Mouse (Mus musculus): ENCODE results near the gene Hmcn1. TPM values are rescaled to one million over a fixed set of nuclear protein-coding genes. Genes with fewer than 3 reads are reported as not detected.

Hmcn1 gene
- polyA plus RNA-seq, 1 experiment, result 0.13 TPM

- no peaks in the 10 kb centered on the region for H3K36me3 ChIP-seq (ENCODE audit: control insufficient read depth, insufficient read depth)
- no peak for TF ChIP-seq FOSL1 (IDR thresholded peaks at IDR 0.05; ENCODE audit: insufficient read depth, low read length, poor library complexity, severe bottlenecking)
- TF ChIP-seq CTCF (IDR thresholded peaks at IDR 0.05; ENCODE audit: control insufficient read depth, insufficient read depth, insufficient read length), result no peak
- TF ChIP-seq MAX (IDR thresholded peaks at IDR 0.05), result no peak
- TF ChIP-seq MYOG (IDR thresholded peaks at IDR 0.05; ENCODE audit: control insufficient read depth, extremely low read depth, insufficient read length), result no peak
- TF ChIP-seq MYOD1 (IDR thresholded peaks at IDR 0.05; ENCODE audit: control insufficient read depth, insufficient read length, low read depth), result no peak
- no peak for TF ChIP-seq CEBPB (IDR thresholded peaks at IDR 0.05; ENCODE audit: low read depth)
- no peak for TF ChIP-seq USF1 (IDR thresholded peaks at IDR 0.05; ENCODE audit: low read depth)
- H3K79me3 ChIP-seq (ENCODE audit: low read depth), result no peaks in the 10 kb centered on the region
Measured at GRCm38 (mm10) chr1:150936821-150937220, 56.4 kb downstream of the Hmcn1 start.

GRCm38 (mm10) chr1:150933616-150934015, 59.6 kb downstream of the Hmcn1 start:
- Histone ChIP-seq H3ac (ENCODE audit: control insufficient read depth, insufficient read length, low read depth) (no peak overlapping the region), H3K79me2 (ENCODE audit: control insufficient read depth, insufficient read depth) (no peaks in the 10 kb centered on the region), H3K27me3 (ENCODE audit: control insufficient read depth, insufficient read depth, insufficient read length) (no peaks in the 10 kb centered on the region), H3K4me3 (ENCODE audit: insufficient read depth, poor library complexity, severe bottlenecking) (no peak overlapping the region), H3K36me3 (ENCODE audit: control insufficient read depth, insufficient read depth) (no peaks in the 10 kb centered on the region), H3K79me3 (ENCODE audit: low read depth) (no peaks in the 10 kb centered on the region)
- TF ChIP-seq USF1 (IDR thresholded peaks at IDR 0.05; ENCODE audit: low read depth) (no peak), FOSL1 (IDR thresholded peaks at IDR 0.05; ENCODE audit: insufficient read depth, low read length, poor library complexity, severe bottlenecking) (no peak), MYOG (IDR thresholded peaks at IDR 0.05; ENCODE audit: control insufficient read depth, extremely low read depth, insufficient read length) (no peak), CEBPB (IDR thresholded peaks at IDR 0.05; ENCODE audit: low read depth) (no peak), MYOD1 (IDR thresholded peaks at IDR 0.05; ENCODE audit: control insufficient read depth, insufficient read length, low read depth) (no peak), CTCF (IDR thresholded peaks at IDR 0.05; ENCODE audit: control insufficient read depth, insufficient read depth, insufficient read length) (no peak), MAX (IDR thresholded peaks at IDR 0.05) (no peak)

More at GRCm38 (mm10) chr1:150936821-150937220, 56.4 kb downstream of the Hmcn1 start:
- no peak overlapping the region for H3K4me3 ChIP-seq (ENCODE audit: insufficient read depth, poor library complexity, severe bottlenecking)
- no peaks in the 10 kb centered on the region for H3K79me2 ChIP-seq (ENCODE audit: control insufficient read depth, insufficient read depth)
- H3ac ChIP-seq (ENCODE audit: control insufficient read depth, insufficient read length, low read depth), result no peak overlapping the region
- no peaks in the 10 kb centered on the region for H3K27me3 ChIP-seq (ENCODE audit: control insufficient read depth, insufficient read depth, insufficient read length)

- H3K27me3 ChIP-seq (ENCODE audit: control insufficient read depth, insufficient read depth, insufficient read length), result no peaks in the 10 kb centered on the region
- no peaks in the 10 kb centered on the region for H3K79me2 ChIP-seq (ENCODE audit: control insufficient read depth, insufficient read depth)
- H3K36me3 ChIP-seq (ENCODE audit: control insufficient read depth, insufficient read depth), result no peaks in the 10 kb centered on the region
- H3K4me3 ChIP-seq (ENCODE audit: insufficient read depth, poor library complexity, severe bottlenecking), result no peak overlapping the region
- no peaks in the 10 kb centered on the region for H3K79me3 ChIP-seq (ENCODE audit: low read depth)
- H3ac ChIP-seq (ENCODE audit: control insufficient read depth, insufficient read length, low read depth), result no peak overlapping the region
- TF ChIP-seq MYOD1 (IDR thresholded peaks at IDR 0.05; ENCODE audit: control insufficient read depth, insufficient read length, low read depth), result no peak
- no peak for TF ChIP-seq MAX (IDR thresholded peaks at IDR 0.05)
- TF ChIP-seq FOSL1 (IDR thresholded peaks at IDR 0.05; ENCODE audit: insufficient read depth, low read length, poor library complexity, severe bottlenecking), result no peak
- TF ChIP-seq CTCF (IDR thresholded peaks at IDR 0.05; ENCODE audit: control insufficient read depth, insufficient read depth, insufficient read length), result no peak
- no peak for TF ChIP-seq CEBPB (IDR thresholded peaks at IDR 0.05; ENCODE audit: low read depth)
- TF ChIP-seq MYOG (IDR thresholded peaks at IDR 0.05; ENCODE audit: control insufficient read depth, extremely low read depth, insufficient read length), result no peak
- no peak for TF ChIP-seq USF1 (IDR thresholded peaks at IDR 0.05; ENCODE audit: low read depth)
Measured at GRCm38 (mm10) chr1:150920860-150921259, 72.4 kb downstream of the Hmcn1 start.

- no peak overlapping the region for H3ac ChIP-seq (ENCODE audit: control insufficient read depth, insufficient read length, low read depth)
- no peaks in the 10 kb centered on the region for H3K79me3 ChIP-seq (ENCODE audit: low read depth)
- H3K4me3 ChIP-seq (ENCODE audit: insufficient read depth, poor library complexity, severe bottlenecking), result no peak overlapping the region
- H3K27me3 ChIP-seq (ENCODE audit: control insufficient read depth, insufficient read depth, insufficient read length), result no peaks in the 10 kb centered on the region
- TF ChIP-seq CTCF (IDR thresholded peaks at IDR 0.05; ENCODE audit: control insufficient read depth, insufficient read depth, insufficient read length), result no peak
- TF ChIP-seq CEBPB (IDR thresholded peaks at IDR 0.05; ENCODE audit: low read depth), result no peak
- TF ChIP-seq MYOD1 (IDR thresholded peaks at IDR 0.05; ENCODE audit: control insufficient read depth, insufficient read length, low read depth), result no peak
- TF ChIP-seq USF1 (IDR thresholded peaks at IDR 0.05; ENCODE audit: low read depth), result no peak
- TF ChIP-seq FOSL1 (IDR thresholded peaks at IDR 0.05; ENCODE audit: insufficient read depth, low read length, poor library complexity, severe bottlenecking), result no peak
- TF ChIP-seq MYOG (IDR thresholded peaks at IDR 0.05; ENCODE audit: control insufficient read depth, extremely low read depth, insufficient read length), result no peak
- no peak for TF ChIP-seq MAX (IDR thresholded peaks at IDR 0.05)
- H3K36me3 ChIP-seq (ENCODE audit: control insufficient read depth, insufficient read depth), result no peaks in the 10 kb centered on the region
- H3K79me2 ChIP-seq (ENCODE audit: control insufficient read depth, insufficient read depth), result no peaks in the 10 kb centered on the region
Measured at GRCm38 (mm10) chr1:150920276-150920675, 73.0 kb downstream of the Hmcn1 start.

DNA sequence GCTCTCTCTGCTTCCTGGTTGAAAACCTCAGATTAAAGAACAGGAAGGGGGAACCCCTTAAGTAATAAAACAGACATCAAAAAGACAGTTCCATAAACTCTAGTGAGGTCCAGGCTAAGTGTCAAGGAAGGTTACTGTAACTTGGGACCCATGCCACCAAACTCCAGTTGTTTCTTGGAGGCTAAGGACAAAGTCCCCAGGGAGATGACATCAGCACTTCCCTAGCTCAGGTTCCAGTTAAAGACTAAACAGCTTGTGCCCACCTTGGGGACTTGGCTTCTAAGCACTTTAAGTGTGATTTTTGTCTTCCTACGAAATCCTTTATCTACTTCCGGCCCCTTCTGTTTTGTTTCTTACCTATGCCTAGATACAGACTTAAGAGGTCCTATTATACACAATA, 78.3 kb downstream of the Hmcn1 start:
- Histone ChIP-seq H3K79me2 (ENCODE audit: control insufficient read depth, insufficient read depth) (no peaks in the 10 kb centered on the region), H3K27me3 (ENCODE audit: control insufficient read depth, insufficient read depth, insufficient read length) (no peaks in the 10 kb centered on the region), H3K36me3 (ENCODE audit: control insufficient read depth, insufficient read depth) (no peaks in the 10 kb centered on the region), H3ac (ENCODE audit: control insufficient read depth, insufficient read length, low read depth) (no peak overlapping the region), H3K79me3 (ENCODE audit: low read depth) (no peaks in the 10 kb centered on the region), H3K4me3 (ENCODE audit: insufficient read depth, poor library complexity, severe bottlenecking) (no peak overlapping the region)
- TF ChIP-seq MAX (IDR thresholded peaks at IDR 0.05), result no peak
- no peak for TF ChIP-seq CEBPB (IDR thresholded peaks at IDR 0.05; ENCODE audit: low read depth)
- no peak for TF ChIP-seq USF1 (IDR thresholded peaks at IDR 0.05; ENCODE audit: low read depth)
- TF ChIP-seq MYOD1 (IDR thresholded peaks at IDR 0.05; ENCODE audit: control insufficient read depth, insufficient read length, low read depth), result no peak
- TF ChIP-seq FOSL1 (IDR thresholded peaks at IDR 0.05; ENCODE audit: insufficient read depth, low read length, poor library complexity, severe bottlenecking), result no peak
- no peak for TF ChIP-seq MYOG (IDR thresholded peaks at IDR 0.05; ENCODE audit: control insufficient read depth, extremely low read depth, insufficient read length)
- no peak for TF ChIP-seq CTCF (IDR thresholded peaks at IDR 0.05; ENCODE audit: control insufficient read depth, insufficient read depth, insufficient read length)
